Mouse (Mus musculus): Measurements from ENCODE around the gene Far1. TPM values are rescaled to one million over a fixed set of nuclear protein-coding genes. Genes with fewer than 3 reads are reported as not detected.

The Far1 gene
- polyA plus RNA-seq, 1 experiment from 2014 or later = 73.7 TPM

DNA sequence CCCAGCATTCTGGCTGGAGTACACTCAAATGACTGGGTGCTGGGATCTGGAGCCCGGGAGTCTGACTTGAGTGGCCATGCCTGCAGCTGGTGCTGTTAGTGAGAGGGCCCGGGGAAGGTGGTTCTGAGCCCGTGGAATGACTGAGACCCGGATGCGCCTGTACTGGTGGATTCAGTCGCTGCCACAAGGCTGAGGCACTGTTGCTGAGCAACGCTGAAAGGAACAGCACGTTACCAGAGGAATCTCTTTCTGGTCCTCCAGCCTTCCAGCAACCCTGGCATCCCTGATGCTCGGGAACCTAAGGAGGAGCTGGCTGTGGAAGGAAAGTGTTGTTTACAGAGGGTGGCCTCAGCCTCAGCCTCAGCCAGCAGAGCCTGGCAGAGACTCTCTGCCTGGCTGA is 106.1 kb downstream of the Far1 start:
- no peak overlapping the region for H3K27ac ChIP-seq
- H3K4me1 ChIP-seq (replicated peaks; ENCODE audit: control insufficient read depth, insufficient read depth, low read length) = peaks cover 9% of the 10 kb centered on the region; the same call in 1 of the 2 replicates
- no peak overlapping the region for H3K4me2 ChIP-seq (replicated peaks)
- 53% methylated on average over 9 of the region's 9 CpGs for WGBS
- peak; percentile 55; the same call in 1 of the 2 replicates for ATAC-seq (ENCODE audit: low FRiP score)
- H3K36me3 ChIP-seq (replicated peaks; ENCODE audit: control insufficient read depth, insufficient read depth) = no peaks in the 10 kb centered on the region
- DNase-seq (ENCODE audit: low spot score) = no peak
- no peaks in the 10 kb centered on the region for H3K9me3 ChIP-seq (ENCODE audit: control insufficient read depth, low read length)
- no peak overlapping the region for H3K9ac ChIP-seq
- H3K4me3 ChIP-seq (replicated peaks; ENCODE audit: low read length) = no peak overlapping the region
- H3K27me3 ChIP-seq (ENCODE audit: control insufficient read depth, insufficient read depth, low read length) = no peaks in the 10 kb centered on the region

Other genes starting within 250 kb of the Far1 start
- 81.8 and 89.0 TPM in 2 replicates for gene Btbd10, start 144.4 kb upstream of the Far1 start, polyA plus RNA-seq (2014; fragmentation: Nextera tagmentation; extraction: Ambion mirVana)
- not detected in 2 replicates for gene Pth, start 125.3 kb upstream of the Far1 start, polyA plus RNA-seq (2014; fragmentation: Nextera tagmentation; extraction: Ambion mirVana)

Measured in hindbrain, embryonic 14.5 days (tissue).